Mouse (Mus musculus): Measurements from ENCODE around the gene Cd3eap.

The Cd3eap gene

DNA sequence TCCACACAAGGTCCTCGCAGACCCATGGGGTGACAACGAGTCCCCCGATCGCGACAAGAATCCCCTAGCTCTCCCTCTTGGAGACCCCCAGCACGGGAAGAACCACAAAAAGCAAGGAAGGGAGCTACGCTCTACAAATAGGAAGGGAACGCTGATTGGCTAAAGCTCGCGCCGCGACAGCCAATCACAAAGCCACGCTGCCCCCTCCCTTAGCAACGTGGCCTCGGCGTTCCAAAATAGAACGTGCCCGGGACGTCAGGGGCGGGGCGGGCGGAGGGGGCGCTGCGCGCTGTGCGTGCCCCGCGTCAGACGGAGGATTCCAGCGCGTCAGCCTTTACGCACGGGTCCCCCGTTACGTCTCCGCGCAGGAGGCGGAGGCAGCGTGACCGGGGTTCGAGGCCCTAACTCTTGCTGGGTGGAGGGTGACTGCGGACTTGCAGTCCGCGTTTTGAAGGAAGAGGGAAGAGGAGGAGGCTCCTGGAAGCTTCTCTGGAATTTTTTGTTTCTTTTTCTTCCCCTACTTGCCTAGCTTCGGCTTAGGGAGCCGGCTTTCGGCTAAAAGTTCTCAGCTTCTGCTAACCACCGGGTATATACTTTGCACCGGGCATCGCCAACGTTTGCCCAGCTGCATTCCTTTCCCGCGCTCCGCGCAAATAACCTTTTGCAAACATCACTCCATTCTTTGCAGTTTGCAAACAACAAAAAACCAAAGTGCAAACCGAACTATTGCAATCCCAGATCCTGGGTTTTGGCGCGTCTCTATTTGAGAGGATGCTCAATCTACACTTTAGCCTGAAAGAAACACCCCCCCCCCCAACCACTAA, 50.6 kb downstream of the Cd3eap start:
- DNase-seq (ENCODE audit: low read depth, low spot score), result peak; percentile 96

GRCm38 (mm10) chr7:19307739-19308453, 51.4 kb downstream of the Cd3eap start:
- DNase-seq (ENCODE audit: low read depth, low spot score), result peak; percentile 97

DNA sequence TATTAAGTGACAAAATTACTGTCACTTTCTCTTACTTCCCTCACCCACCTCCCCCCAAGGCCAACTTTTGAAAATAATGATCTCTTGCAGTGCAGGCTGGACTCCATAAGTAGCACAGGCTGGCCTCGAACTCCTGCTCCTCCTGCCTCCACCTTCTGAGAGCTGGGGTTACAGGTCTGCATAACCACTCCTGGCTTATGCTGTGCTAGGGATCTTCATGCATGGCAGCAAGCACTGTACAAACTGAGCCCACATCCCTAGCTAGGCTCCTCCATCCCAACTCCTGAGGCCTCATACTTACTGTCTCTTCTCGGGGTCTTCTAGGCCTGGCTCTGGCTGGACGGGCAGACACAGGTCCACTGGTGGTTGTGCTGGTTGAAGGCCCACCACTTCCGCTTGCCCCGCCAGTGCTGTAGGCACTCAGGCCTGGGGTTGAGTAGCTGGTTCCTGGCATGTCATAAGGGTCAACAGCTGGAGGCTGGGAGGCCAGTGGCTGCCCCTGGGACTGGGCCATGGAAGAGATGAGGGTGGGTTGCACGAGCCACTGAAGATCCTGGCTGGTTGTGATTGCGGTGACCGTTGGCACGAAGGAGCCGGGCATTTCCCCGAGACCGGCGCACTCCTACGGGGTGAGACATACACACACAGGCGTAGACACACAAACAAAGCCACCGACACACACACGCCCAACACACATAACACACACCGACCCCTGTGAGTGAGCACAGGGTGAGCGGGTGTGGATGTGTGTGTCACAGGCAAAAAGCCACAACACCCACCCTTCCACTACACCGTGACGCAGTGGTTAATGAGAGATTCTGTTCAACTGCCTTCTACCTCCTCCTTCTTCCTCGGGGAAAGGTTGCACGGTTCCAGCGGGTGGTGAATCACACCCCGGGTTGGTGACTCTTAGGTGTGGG, 52.2 kb downstream of the Cd3eap start:
- DNase-seq (ENCODE audit: low read depth, low spot score), result no peak

All from R1 (cell line).